Mouse (Mus musculus) myocyte (in vitro differentiated cells): ENCODE data around the gene Fars2. TPM values are rescaled to one million over a fixed set of nuclear protein-coding genes. Genes with fewer than 3 reads are reported as not detected.

Experiments used
- H3K27me3 ChIP-seq: one replicate; pipeline ENCODE4 v1.6.1; 2011; ENCODE audit not compliant: control insufficient read depth, insufficient read depth, insufficient read length
- H3K36me3 ChIP-seq: one replicate; pipeline ENCODE4 v1.6.1; 2011; ENCODE audit not compliant: control insufficient read depth, insufficient read depth
- H3K4me2 ChIP-seq: one replicate; pipeline ENCODE4 v1.6.1; 2011; ENCODE audit warnings: low read depth, control low read depth
- H3K4me3 ChIP-seq: one replicate; pipeline ENCODE4 v1.5.1; 2011; ENCODE audit warnings: mild to moderate bottlenecking, control low read depth, moderate library complexity
- H3K79me2 ChIP-seq: one replicate; pipeline ENCODE4 v1.6.1; 2011; ENCODE audit not compliant: control insufficient read depth, insufficient read depth
- H3ac ChIP-seq: one replicate; pipeline ENCODE4 v1.6.1; 2011; ENCODE audit not compliant: control insufficient read depth, insufficient read length
- CEBPB ChIP-seq: IDR thresholded peaks from 2 replicates; pipeline ENCODE4 v1.6.1; 2011; ENCODE audit warnings: mild to moderate bottlenecking, moderate library complexity; ENCODE audit not compliant: poor library complexity, insufficient read depth, severe bottlenecking
- E2F4 ChIP-seq: IDR thresholded peaks from one replicate; pipeline ENCODE4 v1.6.1; 2011; ENCODE audit warnings: mild to moderate bottlenecking, control low read depth, moderate library complexity; ENCODE audit not compliant: insufficient read depth
- MAX ChIP-seq: IDR thresholded peaks from one replicate; pipeline ENCODE4 v1.6.1; 2011; ENCODE audit warnings: low read depth, mild to moderate bottlenecking, control low read depth
- MYOD1 ChIP-seq, 3 experiments: IDR thresholded peaks; one replicate each; pipeline ENCODE4 v1.6.1; 2011; ENCODE audit warnings: control low read depth in 2 of 3, low read depth in 2 of 3, mild to moderate bottlenecking in 2 of 3, moderate library complexity in 1 of 3; ENCODE audit not compliant: insufficient read length in 2 of 3, control insufficient read depth in 1 of 3
- MYOG ChIP-seq, 3 experiments: IDR thresholded peaks; one replicate each; pipeline ENCODE4 v1.6.1; 2011; ENCODE audit warnings: control low read depth in 2 of 3, low read depth in 2 of 3, mild to moderate bottlenecking in 2 of 3; ENCODE audit not compliant: insufficient read length in 2 of 3, control insufficient read depth in 1 of 3, insufficient read depth in 1 of 3
- POLR2A ChIP-seq: IDR thresholded peaks from one replicate; pipeline ENCODE4 v1.6.1; 2011; ENCODE audit warnings: low read depth, mild to moderate bottlenecking, control low read depth, moderate library complexity; ENCODE audit not compliant: insufficient read length
- POLR2AphosphoS2 ChIP-seq: IDR thresholded peaks from one replicate; pipeline ENCODE4 v1.6.1; 2011; ENCODE audit warnings: low read depth, control low read depth; ENCODE audit not compliant: insufficient read length
- REST ChIP-seq: IDR thresholded peaks from one replicate; pipeline ENCODE4 v1.6.1; 2011; ENCODE audit warnings: mild to moderate bottlenecking, control low read depth, moderate library complexity; ENCODE audit not compliant: insufficient read depth, insufficient read length
- SRF ChIP-seq: IDR thresholded peaks from one replicate; pipeline ENCODE4 v1.6.1; 2011; ENCODE audit warnings: low read depth; ENCODE audit not compliant: control insufficient read depth, insufficient read length
- TCF12 ChIP-seq: IDR thresholded peaks from one replicate; pipeline ENCODE4 v1.6.1; 2011; ENCODE audit warnings: mild to moderate bottlenecking, control low read depth; ENCODE audit not compliant: poor library complexity, insufficient read depth, severe bottlenecking
- TCF3 ChIP-seq: IDR thresholded peaks from one replicate; pipeline ENCODE4 v1.6.1; 2011; ENCODE audit warnings: low read depth, control low read depth; ENCODE audit not compliant: insufficient read length
- USF1 ChIP-seq: IDR thresholded peaks from one replicate; pipeline ENCODE4 v1.6.1; 2011; ENCODE audit warnings: low read depth, mild to moderate bottlenecking, control low read depth, moderate library complexity
- polyA plus RNA-seq: library from polyadenylated mRNA; unstranded; fragments of >200 nt; fragmentation: generic; extraction: Trizol; gene quantifications from one replicate; pipeline ENCODE4 v1.2.1, GENCODE M21; 2012; ENCODE audit warnings: missing spikeins

Gene Fars2
- polyA plus RNA-seq, 1 experiment, result 53.6 TPM

- H3K79me2 ChIP-seq, result no peaks in the 10 kb centered on the region
- H3K27me3 ChIP-seq, result no peaks in the 10 kb centered on the region
- H3K4me2 ChIP-seq, result no peak overlapping the region
- H3K4me3 ChIP-seq, result no peak overlapping the region
- no peak for TF ChIP-seq MYOG (IDR thresholded peaks at IDR 0.05; ENCODE audit: control insufficient read depth in 1 of 3, insufficient read depth in 1 of 3, insufficient read length in 2 of 3, low read depth in 2 of 3)
- TF ChIP-seq POLR2AphosphoS2, result no peak
- no peak for TF ChIP-seq POLR2A
- TF ChIP-seq SRF, result no peak
- no peak for TF ChIP-seq TCF3
- H3K36me3 ChIP-seq, result no peaks in the 10 kb centered on the region
- no peak overlapping the region for H3ac ChIP-seq
Observed at GRCm38 (mm10) chr13:36480101-36480500, 362.9 kb downstream of the Fars2 start.

GRCm38 (mm10) chr13:36484391-36484790, 367.2 kb downstream of the Fars2 start:
- Histone ChIP-seq H3K36me3 (no peaks in the 10 kb centered on the region), H3K4me2 (no peak overlapping the region), H3K4me3 (no peak overlapping the region), H3ac (no peak overlapping the region), H3K27me3 (no peaks in the 10 kb centered on the region), H3K79me2 (no peaks in the 10 kb centered on the region)
- TF ChIP-seq CEBPB (no peak), TCF12 (no peak), REST (no peak)

- Histone ChIP-seq H3K36me3 (no peaks in the 10 kb centered on the region), H3ac (no peak overlapping the region), H3K4me3 (no peak overlapping the region), H3K4me2 (no peak overlapping the region), H3K27me3 (no peaks in the 10 kb centered on the region), H3K79me2 (no peaks in the 10 kb centered on the region)
- TF ChIP-seq POLR2AphosphoS2 (no peak), REST (no peak), CEBPB (no peak), TCF3 (no peak), USF1 (no peak), MYOG (IDR thresholded peaks at IDR 0.05; ENCODE audit: control insufficient read depth in 1 of 3, insufficient read depth in 1 of 3, insufficient read length in 2 of 3, low read depth in 2 of 3) (no peak), POLR2A (no peak), E2F4 (no peak), TCF12 (no peak), MYOD1 (IDR thresholded peaks at IDR 0.05; ENCODE audit: control insufficient read depth in 1 of 3, insufficient read length in 2 of 3, low read depth in 2 of 3) (no peak), MAX (no peak), SRF (no peak)
Observed at GRCm38 (mm10) chr13:36486756-36487155, 369.5 kb downstream of the Fars2 start.

- no peak overlapping the region for H3K4me2 ChIP-seq
- TF ChIP-seq REST, result no peak
- no peak overlapping the region for H3ac ChIP-seq
- H3K4me3 ChIP-seq, result no peak overlapping the region
- H3K27me3 ChIP-seq, result no peaks in the 10 kb centered on the region
- no peaks in the 10 kb centered on the region for H3K79me2 ChIP-seq
- H3K36me3 ChIP-seq, result no peaks in the 10 kb centered on the region
Observed at GRCm38 (mm10) chr13:36489365-36489764, 372.2 kb downstream of the Fars2 start.

GRCm38 (mm10) chr13:36490612-36491011, 373.4 kb downstream of the Fars2 start:
- no peak overlapping the region for H3K4me2 ChIP-seq
- H3ac ChIP-seq, result no peak overlapping the region
- TF ChIP-seq POLR2AphosphoS2, result no peak
- no peak for TF ChIP-seq TCF12
- no peak for TF ChIP-seq POLR2A
- TF ChIP-seq MAX, result no peak
- no peak for TF ChIP-seq USF1
- no peak for TF ChIP-seq REST
- no peak for TF ChIP-seq E2F4
- H3K27me3 ChIP-seq, result no peaks in the 10 kb centered on the region
- H3K36me3 ChIP-seq, result no peaks in the 10 kb centered on the region
- H3K79me2 ChIP-seq, result no peaks in the 10 kb centered on the region
- no peak overlapping the region for H3K4me3 ChIP-seq

- H3K4me3 ChIP-seq, result no peak overlapping the region
- H3K36me3 ChIP-seq, result no peaks in the 10 kb centered on the region
- H3K79me2 ChIP-seq, result no peaks in the 10 kb centered on the region
- no peak overlapping the region for H3ac ChIP-seq
- TF ChIP-seq E2F4 (no peak), POLR2A (no peak), POLR2AphosphoS2 (no peak), MYOD1 (IDR thresholded peaks at IDR 0.05; ENCODE audit: control insufficient read depth in 1 of 3, insufficient read length in 2 of 3, low read depth in 2 of 3) (no peak), USF1 (no peak), SRF (no peak), TCF12 (no peak), CEBPB (no peak), MAX (no peak), TCF3 (no peak), REST (no peak), MYOG (IDR thresholded peaks at IDR 0.05; ENCODE audit: control insufficient read depth in 1 of 3, insufficient read depth in 1 of 3, insufficient read length in 2 of 3, low read depth in 2 of 3) (no peak)
- no peaks in the 10 kb centered on the region for H3K27me3 ChIP-seq
- H3K4me2 ChIP-seq, result no peak overlapping the region
Observed at GRCm38 (mm10) chr13:36492397-36492796, 375.2 kb downstream of the Fars2 start.
